9 mouse cellular contexts compared by ENCODE assay signal in the genomic region with DNA sequence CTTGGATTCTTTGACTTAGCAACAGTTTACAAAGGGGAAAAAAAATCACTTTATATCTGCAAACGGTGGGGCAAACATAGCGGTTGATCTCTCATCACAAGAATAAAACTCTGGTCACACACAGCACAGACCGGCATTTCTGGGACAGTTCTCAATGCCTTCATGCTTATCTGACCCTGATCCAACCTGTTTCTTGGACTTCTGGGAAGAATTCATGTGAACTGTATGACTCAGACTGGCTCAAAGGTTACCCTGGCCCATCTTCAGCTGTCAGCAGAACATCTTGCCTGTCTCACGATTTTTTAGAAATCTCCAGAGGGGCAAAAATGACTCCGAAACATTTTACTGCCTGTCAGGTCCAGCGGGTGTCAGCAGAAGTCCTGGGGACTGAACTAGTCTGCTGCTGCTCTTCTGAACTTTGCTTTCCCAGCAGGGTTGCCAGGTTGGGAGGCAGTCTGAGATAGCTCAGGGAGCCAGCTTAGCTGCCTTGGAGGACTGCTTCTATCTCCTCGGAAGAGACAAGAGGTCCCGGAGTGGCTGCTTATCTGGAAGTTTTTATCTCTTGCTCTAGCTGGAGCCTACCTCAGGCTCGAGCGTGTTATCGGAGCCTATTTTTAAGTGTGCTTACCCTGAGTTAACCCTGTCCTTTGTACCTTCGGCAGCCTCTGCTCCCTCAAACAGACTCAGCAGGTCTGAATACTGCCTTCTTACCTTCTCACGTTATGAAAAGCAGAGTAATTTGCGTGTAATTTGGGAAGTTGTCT. TPM values are rescaled to one million over a fixed set of nuclear protein-coding genes. Genes with fewer than 3 reads are reported as not detected.
DNase-seq lines count a peak whose midpoint lies in the region; ATAC-seq lines count a peak whose summit lies in the region.
"Had no signal": no experiment of that assay in that cellular context is flagged by ENCODE, and none has a peak within 500 bp of the region (broad histone marks: within the 10 kb centered on the region; RNA-seq: fewer than 3 reads in every experiment).

No protein-coding gene starts in this region.

- H3K27ac ChIP-seq in midbrain, embryonic 13.5 days: no peak overlapping the region
- no peak overlapping the region for H3K27ac ChIP-seq in midbrain, embryonic 16.5 days (ENCODE audit: low read length)
- H3K27ac ChIP-seq in heart, embryonic 14.5 days (replicated peaks in 1 of 2; ENCODE audit: control insufficient read depth in 1 of 2, insufficient read depth in 1 of 2, low read depth in 2 of 2, low read length in 2 of 2): no peak overlapping the region
- H3K27ac ChIP-seq: hindbrain, embryonic 14.5 days had no signal

- DNase-seq in kidney, adult 9 months: peak; percentile 54
- peak; percentile 30 for DNase-seq in testis, postnatal 14 days (ENCODE audit: low spot score)
- no peak for DNase-seq in layer of hippocampus, adult 9-10 months (ENCODE audit: low spot score)

- no peaks in the 10 kb centered on the region for H3K9me3 ChIP-seq in midbrain, embryonic 13.5 days
- no peaks in the 10 kb centered on the region for H3K9me3 ChIP-seq in midbrain, embryonic 16.5 days (replicated peaks; ENCODE audit: control insufficient read depth, low read length, poor library complexity, severe bottlenecking)
- H3K9me3 ChIP-seq in heart, embryonic 14.5 days (ENCODE audit: control insufficient read depth, low read length): no peaks in the 10 kb centered on the region

- WGBS in midbrain, embryonic 13.5 days: 74% methylated on average over 14 of the region's 14 CpGs
- WGBS in midbrain, embryonic 16.5 days: 73% methylated on average over 14 of the region's 14 CpGs
- WGBS in heart, embryonic 14.5 days: 9% methylated on average over 14 of the region's 14 CpGs

- no peak overlapping the region for H3K9ac ChIP-seq in midbrain, embryonic 13.5 days (replicated peaks)
- no peak overlapping the region for H3K9ac ChIP-seq in midbrain, embryonic 16.5 days (ENCODE audit: low read depth, low read length)
- no peak overlapping the region for H3K9ac ChIP-seq in heart, embryonic 14.5 days (ENCODE audit: low read length)
- H3K9ac ChIP-seq: hindbrain, embryonic 14.5 days had no signal

- ATAC-seq in midbrain, embryonic 13.5 days: peak; percentile 21; the same call in 1 of the 2 replicates
- ATAC-seq in midbrain, embryonic 16.5 days: no peak
- 0 out of 2 replicates have a peak, but pooled peaks have one; percentile 17 for ATAC-seq in heart, embryonic 14.5 days (ENCODE audit: insufficient number of reproducible peaks, insufficient read depth, low FRiP score, low read depth)
- ATAC-seq in granulocyte monocyte progenitor cell, adult 5-6 weeks (replicated peaks; ENCODE audit: poor library complexity, severe bottlenecking): no peak
- ATAC-seq: activated CD4-positive, CD25-positive, alpha-beta regulatory T cell, adult 4 months had no signal

- no peak overlapping the region for H3K4me3 ChIP-seq in midbrain, embryonic 13.5 days (replicated peaks)
- H3K4me3 ChIP-seq in midbrain, embryonic 16.5 days (ENCODE audit: low read depth, low read length): no peak overlapping the region
- peak overlapping the region in 1 of 2 experiments; percentile 9; a peak in 3 of 4 replicates for H3K4me3 ChIP-seq in heart, embryonic 14.5 days (ENCODE audit: control insufficient read depth in 1 of 2, insufficient read depth in 1 of 2, low read depth in 1 of 2, low read length in 2 of 2)

- no peak overlapping the region for H3K4me2 ChIP-seq in midbrain, embryonic 13.5 days (replicated peaks)
- no peak overlapping the region for H3K4me2 ChIP-seq in midbrain, embryonic 16.5 days (ENCODE audit: low read length)
- H3K4me2 ChIP-seq in heart, embryonic 14.5 days (ENCODE audit: low read length): peak overlapping the region; percentile 67
- H3K4me2 ChIP-seq: hindbrain, embryonic 14.5 days had no signal

- H3K27me3 ChIP-seq in midbrain, embryonic 13.5 days: peaks cover 3% of the 10 kb centered on the region; the same call in 1 of the 2 replicates
- no peaks in the 10 kb centered on the region for H3K27me3 ChIP-seq in midbrain, embryonic 16.5 days (ENCODE audit: control insufficient read depth, insufficient read depth, low read depth, low read length)
- H3K27me3 ChIP-seq in heart, embryonic 14.5 days (ENCODE audit: control insufficient read depth, insufficient read depth, low read length): no peaks in the 10 kb centered on the region

- H3K36me3 ChIP-seq in midbrain, embryonic 13.5 days: no peaks in the 10 kb centered on the region
- H3K36me3 ChIP-seq in midbrain, embryonic 16.5 days (ENCODE audit: control insufficient read depth, insufficient read depth, low read length): no peaks in the 10 kb centered on the region
- no peaks in the 10 kb centered on the region for H3K36me3 ChIP-seq in heart, embryonic 14.5 days (ENCODE audit: control insufficient read depth, insufficient read depth, low read length)

- no peaks in the 10 kb centered on the region for H3K4me1 ChIP-seq in midbrain, embryonic 13.5 days (replicated peaks)
- H3K4me1 ChIP-seq in midbrain, embryonic 16.5 days (ENCODE audit: control insufficient read depth, insufficient read depth, low read length): no peaks in the 10 kb centered on the region
- peaks cover 3 to 7% of the 10 kb centered on the region in 2 experiments; a peak in 1 of 4 replicates for H3K4me1 ChIP-seq in heart, embryonic 14.5 days (ENCODE audit: control insufficient read depth in 2 of 2, insufficient read depth in 2 of 2, low read length in 2 of 2)

RNA-seq across cellular contexts. Expression of a gene that starts 29.7 kb away (rescaled TPM):
- polyA plus RNA-seq in midbrain, embryonic 13.5 days (2015; fragmentation: Nextera tagmentation; extraction: Ambion mirVana): 53.9 and 62.7 TPM in 2 replicates
- 77.7 and 78.8 TPM in 2 replicates for polyA plus RNA-seq in midbrain, embryonic 16.5 days (2015; fragmentation: Nextera tagmentation; extraction: Ambion mirVana)
- polyA plus RNA-seq in heart, embryonic 14.5 days (2014; fragmentation: Nextera tagmentation; extraction: Ambion mirVana): 122 and 126 TPM in 2 replicates
- total RNA-seq in granulocyte monocyte progenitor cell, adult 5-6 weeks (2014; fragmentation: Nextera tagmentation): 4.0 TPM in 1 of 2 replicates, not detected in the other
- not detected in 2 replicates for total RNA-seq in granulocyte monocyte progenitor cell, adult 5-6 weeks (2017)

Comparison
In these comparisons a context has a peak if more than half of its experiments do, and no peak if none do; other contexts are left out.
1. ATAC-seq: peak in midbrain, embryonic 13.5 days (single experiment) and heart, embryonic 14.5 days (single experiment); none in midbrain, embryonic 16.5 days (single experiment) and granulocyte monocyte progenitor cell, adult 5-6 weeks (single experiment).